Mouse (Mus musculus) spleen, postnatal 14 days (tissue): Measurements from ENCODE around the gene Dusp21.

Experiments used
- DNase-seq, 2 experiments: peaks; one replicate each; pipeline ENCODE4 v3.0.0; 2021 to 2022; ENCODE audit warnings: low spot score in 2 of 2

Dusp21 gene

DNA sequence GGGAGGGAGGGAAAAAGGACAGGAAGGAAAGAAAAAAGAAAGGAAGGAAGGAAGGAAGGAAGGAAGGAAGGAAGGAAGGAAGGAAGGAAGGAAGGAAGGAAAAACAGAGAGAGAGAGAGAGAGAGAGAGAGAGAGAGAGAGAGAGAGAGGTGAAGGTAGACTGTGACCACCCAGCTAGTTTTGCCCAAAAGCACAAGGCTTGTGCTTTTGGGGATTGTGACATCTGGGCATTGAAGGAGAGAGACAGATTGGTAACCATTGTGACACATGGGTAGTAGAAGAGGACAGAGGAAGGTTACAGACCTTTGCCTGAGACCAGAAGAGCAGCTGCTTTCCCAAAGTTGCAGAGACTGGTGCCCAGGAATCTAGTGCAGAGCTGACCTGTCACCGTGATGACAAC lies at the start of gene Dusp21:
Gene Dusp21 (plus strand): TSS at position 301 of the 400 bp plus-strand sequence.
- DNase-seq: no peak

DNA sequence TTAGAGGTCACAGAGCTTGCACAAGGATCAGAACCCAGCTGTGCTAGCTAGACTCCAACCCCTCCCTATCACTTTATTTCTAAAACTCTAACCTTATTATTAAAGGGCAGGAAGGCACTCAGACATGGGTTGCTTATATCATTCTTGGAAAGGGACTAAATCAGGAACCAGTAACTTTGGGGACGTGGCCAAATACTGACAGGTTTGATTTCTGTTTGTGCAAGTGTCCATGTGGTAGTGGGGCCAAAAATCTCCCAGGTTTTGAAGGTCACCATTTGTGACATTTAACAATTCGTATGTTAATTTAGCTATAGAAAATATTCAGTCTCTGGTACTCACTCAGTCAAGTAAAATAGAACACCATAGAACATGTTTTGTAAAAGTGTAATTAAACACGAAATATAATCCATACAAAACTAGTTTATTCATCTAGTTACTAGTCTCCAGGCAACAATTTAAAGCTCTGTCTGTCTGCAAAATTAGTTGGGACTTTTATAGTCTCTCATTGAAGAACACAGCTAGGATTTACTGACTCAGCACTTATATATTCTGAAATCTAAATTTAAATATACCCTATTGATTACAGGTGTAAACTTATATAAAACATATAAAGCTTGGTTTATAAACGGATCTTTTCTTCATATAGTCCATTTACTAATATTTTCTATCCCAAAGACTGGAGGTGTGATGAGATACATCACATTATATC lies 15.2 kb downstream of the Dusp21 start:
- no peak for DNase-seq

DNA sequence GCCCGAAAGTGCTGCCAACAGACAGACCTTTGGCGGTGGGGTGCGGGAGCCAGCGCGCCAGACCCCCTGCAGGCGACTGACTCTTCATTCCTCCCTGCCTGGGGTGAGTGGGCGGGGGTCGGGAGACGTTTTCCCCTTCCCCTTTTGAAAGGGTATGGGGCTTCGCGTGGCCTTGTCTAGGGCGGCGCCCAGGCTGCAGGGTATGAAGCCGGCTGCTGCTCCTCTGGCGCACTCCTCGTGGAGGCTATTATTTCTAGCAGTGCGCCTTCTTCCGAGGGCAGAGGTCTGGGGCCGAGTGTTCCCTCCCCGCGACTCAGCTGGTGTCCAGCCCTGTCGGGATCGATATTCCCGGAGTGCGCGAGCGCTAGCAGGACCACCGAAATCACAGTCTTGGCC lies 16.1 kb downstream of the Dusp21 start:
- peak; percentile 7 to 49 for DNase-seq

DNA sequence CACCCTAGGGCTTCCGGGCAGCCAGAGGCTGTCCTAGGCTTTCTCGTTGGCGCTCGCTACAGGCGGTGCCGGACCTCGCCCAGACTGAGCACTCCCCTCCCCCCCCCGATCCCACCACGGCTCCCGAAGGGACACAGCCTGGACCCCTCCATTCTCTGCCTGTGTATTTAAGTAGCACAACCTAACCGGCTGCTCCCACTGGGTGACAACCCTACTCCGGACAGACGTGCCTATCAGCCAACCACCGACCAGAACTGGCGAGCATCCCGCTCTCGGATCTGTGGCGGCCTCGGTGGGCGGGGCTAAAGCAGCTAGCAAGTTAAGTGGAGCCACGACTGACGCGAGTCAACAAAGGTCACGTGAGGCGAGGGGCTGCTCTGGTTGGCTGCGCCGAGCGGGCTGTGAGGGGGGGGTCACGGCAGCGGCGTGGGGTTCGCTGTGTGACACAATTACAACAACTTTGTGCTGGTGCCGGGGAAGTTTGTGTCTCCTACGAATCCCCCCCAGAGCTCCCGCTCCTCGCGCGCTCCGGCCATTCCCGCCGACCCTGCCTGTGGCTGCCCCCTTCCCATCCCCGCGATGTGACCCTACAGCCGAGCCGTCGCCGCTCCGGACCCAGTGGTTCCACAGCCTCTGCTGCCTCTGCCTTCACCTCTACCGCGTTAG lies 16.7 kb downstream of the Dusp21 start, which contains the start of gene Kdm6a:
Gene Kdm6a (plus strand): TSS at position 384 of the 666 bp plus-strand sequence.
- DNase-seq: peak; percentile 91 to 100

DNA sequence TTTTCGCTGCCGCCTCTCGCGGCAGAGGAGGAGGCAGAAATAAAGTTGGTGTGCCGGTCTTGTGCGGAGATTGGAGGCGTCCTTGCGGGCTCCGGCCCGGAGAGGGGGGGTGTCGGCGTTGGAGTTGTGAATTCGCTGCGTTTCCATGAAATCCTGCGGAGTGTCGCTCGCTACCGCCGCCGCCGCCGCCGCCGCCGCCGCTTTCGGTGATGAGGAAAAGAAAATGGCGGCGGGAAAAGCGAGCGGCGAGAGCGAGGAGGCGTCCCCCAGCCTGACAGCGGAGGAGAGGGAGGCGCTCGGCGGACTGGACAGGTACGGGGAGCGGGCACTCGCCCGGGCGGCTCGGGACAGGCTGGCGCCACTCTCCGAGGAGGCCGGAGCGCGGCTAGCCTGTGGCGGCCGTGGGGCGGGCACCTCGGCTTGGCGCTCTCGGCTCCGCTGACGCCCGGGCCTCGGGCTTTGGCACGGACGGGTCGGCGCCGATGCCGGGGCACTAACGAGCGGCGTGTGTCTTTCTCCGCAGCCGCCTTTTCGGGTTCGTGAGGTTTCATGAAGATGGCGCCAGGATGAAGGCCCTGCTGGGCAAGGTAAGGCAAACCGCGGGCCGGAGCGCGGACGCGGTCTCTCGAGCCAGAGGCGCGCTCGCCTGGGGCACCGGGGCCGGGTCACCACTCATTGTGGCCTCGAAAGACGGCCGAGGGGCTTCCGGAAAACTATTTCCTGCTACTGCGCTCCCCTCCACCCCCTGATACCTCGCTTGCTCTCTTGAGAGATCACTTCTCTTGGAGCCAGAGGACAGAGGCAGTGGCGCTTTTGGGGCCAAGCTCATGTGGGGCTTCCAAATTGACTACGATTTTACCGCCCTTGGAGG lies 17.4 kb downstream of the Dusp21 start:
- DNase-seq: peak; percentile 13 to 62

DNA sequence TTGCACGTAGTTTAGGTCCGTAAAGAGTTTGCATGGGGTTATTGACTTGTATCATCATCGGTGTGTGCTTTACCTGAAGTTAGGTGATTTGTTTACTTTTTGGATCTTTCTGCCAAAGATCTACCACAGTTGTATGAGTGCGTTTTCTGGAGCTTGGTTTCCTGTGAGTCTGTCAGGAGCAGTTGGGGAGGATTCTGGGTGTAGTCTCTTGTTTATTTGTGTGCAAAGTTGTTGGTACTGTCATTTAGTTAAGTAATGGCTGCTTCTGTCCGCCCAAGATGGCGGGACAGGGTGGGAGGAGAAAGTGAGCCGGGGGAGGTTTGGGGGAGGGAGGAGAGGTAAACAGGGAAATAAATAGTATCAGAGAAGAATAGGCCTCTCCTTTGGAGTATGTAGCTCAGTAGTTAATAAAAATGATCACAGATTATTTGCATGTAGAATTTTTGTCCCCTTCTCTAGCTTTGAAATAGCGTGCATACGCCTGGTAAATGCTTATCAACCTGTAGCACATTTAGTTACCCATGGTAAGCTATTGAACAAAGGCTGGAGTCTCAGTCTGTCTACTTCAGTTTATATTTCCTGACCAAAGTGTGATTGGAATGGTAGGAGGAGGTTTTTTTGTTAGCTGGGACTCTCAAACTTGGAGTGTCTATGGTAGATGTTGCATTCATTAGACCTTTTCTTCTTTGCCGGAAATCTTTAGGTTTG lies 18.4 kb downstream of the Dusp21 start:
- peak in 1 of 2 experiments; percentile 35 for DNase-seq

DNA sequence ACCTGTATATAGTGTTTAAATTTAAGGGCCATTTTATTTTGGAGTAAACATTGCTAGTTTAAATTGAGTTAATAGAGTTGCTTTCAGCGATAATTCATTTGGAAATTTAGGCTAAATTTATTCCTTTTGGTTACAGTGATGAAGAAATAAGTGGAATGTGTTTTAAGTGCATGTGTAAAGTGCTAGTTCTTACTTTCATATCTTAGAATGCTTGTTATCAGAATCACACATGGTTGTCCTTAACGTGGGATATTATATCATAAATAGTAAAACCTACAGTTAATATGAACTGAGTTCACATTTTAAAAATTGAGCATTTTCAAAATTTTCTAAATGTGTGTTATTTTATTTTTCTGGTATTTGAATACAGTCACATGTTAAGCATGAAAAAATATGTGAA lies 19.5 kb downstream of the Dusp21 start:
- DNase-seq: no peak

DNA sequence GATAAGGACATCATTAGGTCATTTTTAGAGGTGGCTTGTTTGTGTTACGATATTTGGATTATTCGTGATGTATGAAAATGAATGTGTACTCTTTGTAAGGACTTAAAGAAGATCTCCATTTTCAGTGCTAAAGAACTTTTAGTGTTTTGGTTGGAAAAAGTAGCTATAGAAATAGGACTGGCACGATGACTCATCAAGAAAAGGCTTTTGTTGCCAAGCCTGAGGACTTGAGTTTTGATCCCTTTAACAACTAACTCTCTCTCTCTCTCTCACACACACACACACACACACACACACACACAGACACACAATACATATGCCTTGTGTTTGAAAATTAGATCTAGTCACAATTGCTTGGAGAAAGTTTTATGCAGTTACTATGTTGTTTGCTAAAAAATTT lies 21.3 kb downstream of the Dusp21 start:
- DNase-seq: no peak

DNA sequence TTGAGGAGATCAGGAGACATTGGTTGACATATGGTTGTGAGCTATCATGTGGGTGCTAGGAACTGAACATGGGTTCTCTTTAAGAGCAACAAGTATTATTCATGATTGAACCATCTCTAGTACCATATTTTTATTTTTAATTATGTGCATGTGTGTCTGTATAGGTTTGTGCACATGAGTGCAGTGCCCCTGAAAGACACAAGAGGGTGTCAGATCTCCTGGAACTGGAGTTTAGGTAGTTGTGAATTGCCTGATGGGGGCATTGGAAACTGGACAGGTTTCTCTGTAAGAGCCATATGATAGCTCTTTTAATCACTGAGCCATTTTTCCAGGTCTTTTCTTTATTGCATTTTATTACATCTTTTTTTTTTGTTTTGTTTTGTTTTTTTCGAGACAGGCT lies 23.3 kb downstream of the Dusp21 start:
- DNase-seq: no peak

DNA sequence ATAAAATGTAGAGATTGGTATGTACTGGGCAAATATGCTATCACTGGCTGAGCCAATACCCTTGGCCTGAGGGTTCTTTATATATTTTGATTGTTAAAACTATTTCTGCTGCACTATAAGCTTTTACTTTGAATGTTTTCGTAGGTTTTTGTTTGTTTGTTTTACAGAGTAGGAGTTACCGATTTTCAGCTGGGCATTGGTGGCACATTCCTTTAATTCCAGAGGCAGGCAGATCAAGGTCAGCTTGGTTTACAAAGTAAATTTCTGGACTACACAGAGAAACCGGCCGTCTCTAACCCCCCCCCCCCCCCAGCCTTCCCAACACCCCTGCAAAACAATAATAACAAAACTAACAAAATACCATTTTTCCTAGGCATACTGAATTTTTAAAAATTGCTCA lies 29.2 kb downstream of the Dusp21 start:
- no peak for DNase-seq

DNA sequence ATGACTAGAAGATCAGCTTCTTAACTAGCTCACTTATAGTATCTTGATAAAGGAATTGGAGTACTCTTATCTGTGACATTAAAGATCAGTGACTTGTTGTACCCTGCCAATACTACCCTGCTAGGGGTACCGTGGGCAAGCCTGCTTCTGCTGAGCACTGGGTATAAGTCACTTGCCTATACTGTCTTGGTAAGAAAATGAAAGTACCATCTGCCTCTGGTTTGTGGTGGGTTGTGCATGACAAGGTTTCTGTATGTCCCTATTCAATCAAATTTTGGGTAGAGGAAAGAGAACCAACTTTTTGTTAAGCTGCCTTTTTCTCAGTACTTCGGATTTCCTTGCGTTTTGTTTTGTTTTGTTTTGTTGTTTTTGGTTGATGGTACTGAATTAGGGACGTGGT lies 32.1 kb downstream of the Dusp21 start:
- DNase-seq: no peak

DNA sequence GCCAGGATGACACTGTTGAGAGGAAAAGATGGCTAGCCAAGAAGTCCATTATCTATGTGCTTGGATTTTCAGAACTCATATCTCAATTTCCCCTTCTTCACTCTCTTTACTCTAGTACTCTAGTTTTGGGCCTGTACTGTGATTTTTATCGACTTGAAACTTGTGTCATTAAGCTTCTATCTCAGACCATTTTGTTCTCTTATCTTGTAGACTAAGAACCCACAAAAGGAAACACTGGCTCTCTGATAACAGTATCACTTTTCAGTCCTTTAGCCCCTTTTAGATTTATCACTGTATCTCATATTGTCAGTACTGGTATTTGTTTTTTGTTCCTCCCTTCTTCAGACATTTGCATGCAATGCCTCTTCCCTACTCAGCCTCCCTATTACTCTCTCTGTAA lies 33.8 kb downstream of the Dusp21 start:
- no peak for DNase-seq

DNA sequence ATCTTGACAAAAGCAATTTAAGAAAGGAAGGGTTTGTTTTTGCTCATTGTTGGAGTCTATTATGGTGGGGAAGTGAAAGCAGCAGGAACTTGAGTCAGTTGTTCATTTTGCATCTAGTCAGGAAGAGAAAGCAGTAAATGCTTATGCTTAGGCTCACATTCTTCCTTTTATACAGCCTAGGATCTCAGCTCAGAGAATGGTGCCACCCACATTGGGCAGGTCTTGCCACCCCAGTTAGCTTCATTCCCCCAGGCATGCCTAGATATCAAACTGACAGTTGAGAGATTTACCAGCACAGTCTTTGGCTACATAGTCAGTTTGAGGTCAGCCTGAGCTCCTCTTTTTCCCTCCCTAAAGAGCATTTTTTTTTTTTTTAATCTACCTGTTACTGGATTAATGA lies 41.5 kb downstream of the Dusp21 start:
- DNase-seq: no peak

DNA sequence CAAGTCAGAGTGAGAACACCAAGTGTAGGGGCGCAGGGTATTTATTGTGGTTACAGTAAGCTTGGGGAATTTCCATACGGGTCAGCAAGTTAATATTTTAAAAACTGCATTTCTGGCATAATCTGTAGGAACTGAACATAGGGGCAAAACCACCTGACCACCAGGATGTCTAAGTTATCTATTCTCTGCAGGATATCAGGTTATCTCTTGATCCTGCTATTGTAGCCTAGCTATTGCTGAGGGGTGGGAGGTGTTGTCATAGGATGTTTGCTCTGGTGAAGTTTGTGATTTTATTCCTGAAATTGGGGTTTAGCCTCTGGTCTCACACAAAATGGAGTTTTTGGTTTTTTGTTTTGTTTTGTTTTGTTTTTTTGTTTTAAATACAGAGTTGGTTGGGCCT lies 42.6 kb downstream of the Dusp21 start:
- DNase-seq: no peak
